Mouse (Mus musculus) cerebellum, postnatal 36 days (tissue): Measurements from ENCODE around the gene Zfp385b.

Experiments
- DNase-seq, 2 experiments: peaks; one replicate each; pipeline ENCODE4 v3.0.0; 2021 to 2022; ENCODE audit warnings: mixed read lengths in 2 of 2

Gene Zfp385b

DNA sequence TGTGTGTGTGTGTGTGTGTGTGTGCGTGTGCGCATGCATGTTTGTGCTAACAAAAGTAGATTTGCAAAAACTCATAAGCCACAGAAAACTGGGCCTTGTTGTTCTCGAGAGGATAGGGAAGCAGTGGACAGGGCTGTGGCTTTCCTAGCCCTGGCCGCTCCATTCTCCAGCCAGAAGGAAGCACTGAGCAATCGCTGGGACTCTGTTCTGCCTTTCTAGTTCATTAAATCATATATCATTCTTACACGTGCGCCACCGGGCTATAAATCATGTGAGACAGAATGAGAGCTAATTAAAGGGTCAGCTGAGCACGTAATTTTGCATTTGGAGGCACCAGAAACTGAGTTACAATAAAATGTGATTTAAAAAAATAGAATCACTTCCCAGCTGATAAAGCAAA is 29.1 kb downstream of the Zfp385b start:
- no peak for DNase-seq

DNA sequence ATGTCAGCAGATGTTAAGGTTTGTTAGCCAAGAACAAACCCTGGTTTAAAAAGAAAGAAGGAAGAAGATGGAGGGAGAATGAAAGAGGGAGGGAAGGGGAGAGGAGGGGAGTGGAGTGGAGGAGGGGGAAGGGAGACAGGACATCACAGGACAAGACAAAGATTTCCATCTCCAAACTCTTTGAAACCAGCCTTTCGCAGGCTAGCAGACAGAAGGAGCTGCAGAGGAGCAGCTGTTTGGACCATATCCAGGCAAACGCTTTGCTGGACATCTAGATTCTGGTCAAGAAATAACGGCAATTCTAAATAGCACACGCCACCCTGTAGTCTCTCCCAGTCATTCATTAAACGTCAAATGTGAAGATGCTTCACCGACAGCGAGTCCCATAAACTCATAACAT is 38.0 kb downstream of the Zfp385b start:
- DNase-seq = no peak

DNA sequence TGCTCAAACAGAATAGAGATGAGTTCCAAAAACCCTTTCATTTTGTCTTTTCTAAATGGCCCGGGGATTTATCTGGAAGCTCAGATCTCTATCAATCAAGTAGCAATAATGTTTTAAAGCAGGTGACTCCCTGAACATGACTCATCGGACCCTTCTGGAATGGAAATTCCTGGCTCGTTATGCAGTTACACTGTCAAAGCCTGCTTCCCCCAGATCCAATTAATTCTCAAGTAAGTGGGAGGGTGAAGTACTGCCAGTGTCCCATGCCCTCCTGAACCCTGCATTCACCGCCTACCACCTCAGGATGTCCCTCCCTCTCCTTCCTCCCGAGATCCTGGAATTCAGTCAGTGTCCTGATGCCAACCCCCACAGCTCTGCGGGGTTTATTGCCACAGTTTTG is 41.7 kb downstream of the Zfp385b start:
- no peak for DNase-seq

DNA sequence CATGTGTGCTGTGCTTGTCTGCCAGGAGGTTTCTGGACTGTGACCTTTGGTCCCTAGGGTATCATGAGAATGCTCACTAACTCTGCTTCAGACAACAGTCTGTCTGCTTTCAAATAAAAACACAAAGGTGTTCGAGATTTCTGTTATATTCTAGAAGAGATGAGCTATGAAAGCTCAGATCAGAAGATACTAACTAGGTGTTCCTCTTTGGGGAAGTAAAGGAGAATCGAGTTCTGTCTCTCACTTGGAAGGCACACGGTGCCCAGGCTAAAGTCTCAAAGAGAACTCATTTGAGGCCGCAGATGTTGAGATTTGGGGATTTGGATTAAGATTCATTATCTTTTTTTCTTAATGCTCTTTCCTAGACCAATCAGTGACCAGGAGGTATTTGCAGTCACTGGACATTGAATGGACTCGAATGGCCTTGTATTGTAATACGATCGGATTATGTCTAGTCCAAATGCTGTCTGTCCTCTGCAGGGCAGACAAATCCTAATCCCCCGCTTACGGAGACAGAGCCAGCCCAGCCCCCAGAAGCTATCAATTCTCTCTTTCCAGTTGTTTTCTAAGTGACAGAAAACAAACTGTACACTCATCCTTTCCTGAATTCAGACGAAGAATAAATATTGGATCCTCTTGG is 42.3 kb downstream of the Zfp385b start:
- DNase-seq = no peak

DNA sequence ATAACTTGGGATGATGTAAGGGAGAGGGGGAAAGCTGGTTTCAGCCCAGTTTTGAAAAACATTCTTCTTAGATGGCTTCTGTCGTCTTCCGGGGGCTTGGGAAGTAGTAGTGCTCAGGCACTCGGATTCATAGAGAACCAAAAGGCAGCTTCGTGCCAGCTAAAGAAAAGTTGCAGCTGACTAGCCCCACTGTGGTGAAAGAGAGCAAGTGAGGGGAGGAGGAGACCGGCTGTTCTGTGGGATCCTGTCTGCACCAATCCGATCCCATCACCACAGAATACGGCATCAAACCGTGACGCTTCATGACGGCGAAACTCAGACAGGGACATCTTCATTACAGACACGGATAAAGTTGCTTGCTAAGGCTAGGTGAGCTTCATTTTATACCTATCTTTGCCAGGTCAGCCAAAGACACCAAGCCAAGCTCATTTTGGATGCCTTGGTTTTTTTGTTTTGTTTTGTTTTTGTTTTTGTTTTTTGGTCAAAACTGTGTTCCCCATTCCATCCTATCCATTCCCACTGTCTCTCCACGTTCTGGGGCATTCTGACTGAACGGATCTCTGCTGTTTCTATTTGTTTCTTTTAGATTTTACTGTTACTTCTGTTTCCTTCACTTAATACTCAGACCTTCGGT is 44.1 kb downstream of the Zfp385b start:
- no peak for DNase-seq

DNA sequence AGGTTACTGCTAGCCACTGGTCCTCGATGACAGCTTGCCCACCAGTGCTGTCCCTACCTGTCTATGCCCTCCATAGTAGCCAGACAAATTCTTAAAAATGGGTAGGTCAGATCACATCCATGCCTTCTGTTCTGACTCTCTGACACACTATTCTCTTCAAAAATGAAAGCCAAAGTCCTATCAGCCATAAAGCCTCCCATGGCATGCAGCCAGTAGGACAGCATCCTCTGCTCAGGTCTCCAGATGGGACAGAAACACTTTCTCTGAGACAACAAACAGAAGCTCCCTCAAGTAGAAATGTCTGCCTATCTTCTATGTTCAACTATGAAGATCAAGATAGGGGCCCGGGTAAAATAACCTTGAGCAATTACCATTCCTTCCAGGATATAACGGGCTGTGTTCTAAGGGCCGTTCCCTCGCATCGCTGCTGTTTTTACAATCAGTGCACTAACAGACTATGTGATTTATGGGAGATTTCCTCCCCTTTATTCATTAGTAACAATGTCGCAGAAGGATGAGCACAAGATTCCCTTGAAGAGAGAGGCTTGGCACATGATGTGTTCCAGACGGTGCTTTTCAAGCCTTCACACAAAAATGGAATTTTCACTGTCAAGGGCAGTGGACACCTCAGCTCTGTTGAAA is 49.3 kb downstream of the Zfp385b start:
- peak; percentile 68 for DNase-seq

DNA sequence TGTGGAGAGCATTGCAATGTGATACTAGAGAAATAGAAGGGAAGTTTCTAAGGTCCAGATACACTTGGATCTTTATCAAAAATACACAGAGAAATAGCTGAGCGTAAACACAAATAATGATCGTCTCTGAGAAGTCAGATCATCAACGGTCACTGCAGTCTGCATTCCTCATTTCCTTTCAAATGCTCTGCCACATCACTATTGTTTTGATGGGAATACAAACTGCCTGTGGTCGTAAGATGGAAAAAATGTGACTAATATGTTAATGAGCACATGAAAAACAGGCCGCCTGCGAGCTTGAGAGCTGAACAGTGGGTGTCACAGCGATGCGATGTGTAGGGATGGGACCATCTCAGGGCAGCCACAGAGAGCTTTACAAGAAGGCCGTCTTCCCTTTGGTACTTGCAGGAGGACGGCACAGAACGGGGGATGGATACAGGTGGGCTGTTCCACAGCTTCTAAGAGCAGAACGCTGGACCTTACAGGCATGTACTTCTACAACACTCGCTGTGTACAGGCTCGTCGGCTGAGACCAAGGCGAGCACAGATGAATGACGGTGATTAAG is 51.0 kb downstream of the Zfp385b start:
- DNase-seq = no peak

DNA sequence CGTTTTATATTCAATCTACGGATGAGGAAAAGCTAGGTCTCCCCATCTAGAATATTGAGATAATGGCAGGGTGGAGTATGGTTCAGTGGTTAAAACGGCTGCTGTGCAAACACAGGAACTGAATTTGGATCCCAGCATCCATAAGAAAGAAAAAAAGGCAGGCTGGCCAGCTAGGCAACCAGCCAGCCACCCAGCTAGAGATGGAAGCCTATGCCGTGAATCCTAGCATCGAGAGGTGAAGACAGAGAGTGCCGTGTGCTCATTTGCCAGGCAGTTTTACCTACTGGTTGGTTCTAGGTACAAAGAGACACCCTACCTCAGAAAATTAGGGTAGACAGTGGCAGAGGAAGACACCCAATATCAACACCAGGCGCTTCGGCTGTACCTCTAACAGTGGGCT is 57.5 kb downstream of the Zfp385b start:
- DNase-seq = peak; percentile 71 to 74

DNA sequence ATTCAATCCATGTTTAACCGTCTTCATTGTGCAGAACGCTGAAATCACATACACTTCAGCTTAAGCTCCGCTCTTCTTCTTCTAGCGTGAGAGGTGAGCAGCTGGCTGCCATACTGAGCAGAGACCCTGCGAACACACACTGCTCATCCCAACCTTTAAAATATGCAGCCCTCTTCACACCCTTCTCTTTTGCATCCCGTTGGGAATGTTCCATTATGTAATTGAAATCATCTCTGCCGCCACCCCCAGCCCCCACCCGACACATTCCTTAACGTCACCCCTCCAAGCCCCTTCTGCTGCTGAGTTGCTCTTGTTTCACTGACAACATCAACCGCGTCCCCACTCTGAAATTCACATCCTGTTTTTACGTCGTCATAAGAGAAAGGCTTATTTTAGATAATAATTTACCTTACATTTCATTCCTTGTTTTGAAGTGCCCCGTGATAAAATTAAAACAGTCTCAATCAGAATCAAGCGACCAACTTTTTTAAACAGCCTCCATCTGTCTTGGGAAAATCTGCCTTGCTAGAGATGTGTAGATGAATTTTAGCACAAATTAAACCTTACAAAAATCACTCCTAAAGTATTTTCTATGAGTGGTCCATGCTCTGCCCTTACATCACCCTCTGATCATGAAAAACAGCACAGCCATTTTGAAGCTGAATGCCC is 60.9 kb downstream of the Zfp385b start:
- no peak for DNase-seq

DNA sequence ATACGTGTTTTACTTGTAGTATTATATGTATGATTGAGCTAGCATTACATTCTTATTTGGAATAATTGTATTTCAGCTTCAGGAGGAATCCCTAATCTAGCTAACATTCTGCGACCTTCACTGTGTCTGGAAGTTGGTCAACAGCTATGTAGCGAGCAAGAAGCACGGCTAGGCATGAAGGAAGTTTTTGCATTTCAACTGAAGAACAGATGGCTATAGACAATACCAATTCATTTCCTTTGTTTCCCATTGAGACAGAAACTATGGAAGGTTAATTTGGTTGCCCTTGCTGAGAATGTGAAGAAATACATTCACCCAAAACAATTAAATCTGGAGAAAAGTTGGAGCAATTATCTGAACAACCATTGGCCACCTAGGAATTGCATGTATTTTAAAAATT is 66.9 kb downstream of the Zfp385b start:
- DNase-seq = no peak

DNA sequence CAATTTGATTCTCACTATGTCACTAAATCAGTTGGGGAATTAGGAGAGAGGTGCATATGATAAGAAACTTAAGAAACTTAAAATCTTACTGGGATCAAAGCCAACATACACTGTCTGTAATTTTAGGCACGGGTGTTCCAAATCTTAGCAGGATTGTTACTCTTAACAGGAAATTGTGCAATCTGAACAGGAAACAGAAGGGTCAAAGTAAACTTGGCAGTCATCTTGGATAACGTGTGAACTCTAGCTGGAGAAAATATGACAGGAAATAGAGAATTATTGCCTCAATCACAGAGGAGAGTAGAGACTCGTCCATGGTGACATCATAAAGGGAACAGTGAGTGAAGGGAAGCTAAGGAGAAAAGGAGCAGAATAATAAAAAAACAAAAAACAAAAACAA is 69.8 kb downstream of the Zfp385b start:
- DNase-seq = no peak

DNA sequence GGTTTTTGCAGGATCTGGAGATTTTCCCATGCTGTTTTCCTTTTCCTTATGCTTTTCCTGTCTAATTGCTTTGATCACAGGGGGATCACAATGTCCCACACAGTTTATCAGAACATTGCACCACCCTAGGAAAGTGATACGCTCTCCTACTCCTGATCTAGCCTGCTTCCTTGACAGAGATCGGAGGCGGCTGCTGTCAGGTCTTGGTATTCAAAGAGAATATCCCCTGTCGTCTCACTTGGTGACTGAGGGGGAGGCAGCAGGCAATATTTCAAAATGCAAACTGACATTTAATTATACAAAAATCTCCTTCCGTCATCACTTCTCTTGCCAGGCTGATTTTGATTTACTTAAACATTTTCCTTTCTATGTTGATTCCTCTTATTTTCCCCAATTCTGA is 73.0 kb downstream of the Zfp385b start:
- no peak for DNase-seq

DNA sequence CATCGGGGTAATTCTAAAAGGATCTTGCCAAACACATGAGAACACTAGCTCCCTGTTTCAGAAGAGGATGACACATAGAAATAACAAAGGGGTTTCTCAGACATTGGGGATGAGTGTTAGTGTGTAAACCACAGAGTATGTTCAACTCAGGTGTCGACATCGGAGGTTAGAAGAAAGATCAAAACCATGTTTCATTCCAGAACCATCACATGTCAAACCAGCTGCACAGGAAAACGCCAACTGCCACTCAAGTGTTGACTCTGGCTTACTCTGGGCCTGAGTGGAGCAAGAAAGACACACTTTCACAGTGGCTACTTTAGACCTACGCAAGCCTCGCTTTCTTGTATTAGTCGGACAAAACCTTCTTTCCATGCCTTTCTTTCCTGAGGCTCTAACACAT is 74.2 kb downstream of the Zfp385b start:
- DNase-seq = no peak

DNA sequence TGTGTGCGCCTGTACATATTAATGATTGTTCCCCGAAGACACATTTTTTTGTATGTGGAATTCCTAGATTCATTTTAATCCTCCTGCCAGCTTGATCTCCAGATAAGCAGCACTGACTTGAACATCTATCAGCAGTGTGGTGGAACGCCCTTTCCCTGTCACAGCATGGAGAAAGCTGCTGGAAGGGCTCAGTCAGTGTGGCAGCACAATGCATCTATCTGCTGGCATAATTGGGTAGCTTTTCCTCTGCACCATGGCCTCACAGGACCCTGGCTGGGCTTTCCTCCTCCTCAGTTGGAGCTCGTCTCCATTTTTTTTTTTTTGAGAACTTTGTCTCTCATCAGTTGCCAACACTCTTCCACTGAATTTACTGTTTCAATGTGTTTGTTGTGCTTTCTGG is 77.1 kb downstream of the Zfp385b start:
- DNase-seq = no peak

DNA sequence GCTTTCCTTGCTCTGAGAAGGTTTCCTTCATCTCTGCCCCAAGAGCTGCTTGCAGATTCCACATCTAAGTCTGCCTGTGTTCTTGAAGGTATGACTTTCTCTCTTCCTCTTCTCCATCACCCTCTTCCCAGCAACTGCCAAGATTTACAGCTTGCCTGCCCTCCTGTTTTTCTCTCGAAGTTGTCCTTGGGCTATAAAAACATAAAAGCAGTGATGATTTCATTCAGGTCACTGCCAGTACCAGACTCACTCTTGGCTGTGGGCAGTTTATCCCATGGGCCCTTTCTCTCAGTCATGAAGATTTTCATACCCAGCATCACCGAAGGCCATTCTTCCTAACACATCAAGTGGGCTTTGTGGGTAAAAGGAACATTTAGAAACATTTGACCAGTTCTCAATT is 89.2 kb downstream of the Zfp385b start:
- no peak for DNase-seq

DNA sequence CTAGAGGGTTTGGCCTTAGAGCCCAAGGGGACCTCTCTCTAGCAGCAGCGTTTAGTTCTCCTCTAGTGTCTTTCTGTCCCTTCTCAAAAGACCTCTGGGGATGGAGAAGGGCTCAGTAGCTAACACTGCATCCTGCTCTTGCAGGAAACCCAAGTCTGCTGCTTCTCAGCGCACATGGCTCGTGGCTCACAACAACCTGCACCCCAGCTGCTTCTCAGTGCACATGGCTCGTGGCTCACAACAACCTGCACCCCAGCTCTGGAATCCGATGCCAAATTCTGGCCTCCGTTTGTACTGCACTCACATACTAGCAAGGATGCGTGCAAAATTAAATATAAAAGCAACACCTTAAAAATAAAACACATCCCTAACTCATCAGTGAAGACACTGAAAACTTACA is 92.6 kb downstream of the Zfp385b start:
- no peak for DNase-seq

DNA sequence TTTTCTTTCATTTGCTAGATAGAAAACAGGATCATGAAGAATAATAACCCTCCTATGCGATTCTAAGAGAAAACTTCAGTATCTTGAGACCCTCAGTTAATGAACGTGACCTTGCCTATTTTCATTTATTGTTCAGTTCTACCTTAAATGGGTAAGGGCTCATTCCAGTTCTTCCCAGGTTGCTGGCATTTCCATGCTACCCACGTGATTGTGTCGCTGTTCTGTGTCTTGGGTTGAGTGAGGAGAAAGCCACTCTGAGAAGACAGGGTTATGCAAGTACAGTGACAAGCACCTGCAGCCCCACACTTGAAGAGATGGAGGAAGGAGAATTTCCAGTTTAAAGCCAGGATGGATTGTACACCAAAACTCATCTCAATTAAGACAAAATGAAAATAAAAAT is 98.6 kb downstream of the Zfp385b start:
- no peak for DNase-seq

DNA sequence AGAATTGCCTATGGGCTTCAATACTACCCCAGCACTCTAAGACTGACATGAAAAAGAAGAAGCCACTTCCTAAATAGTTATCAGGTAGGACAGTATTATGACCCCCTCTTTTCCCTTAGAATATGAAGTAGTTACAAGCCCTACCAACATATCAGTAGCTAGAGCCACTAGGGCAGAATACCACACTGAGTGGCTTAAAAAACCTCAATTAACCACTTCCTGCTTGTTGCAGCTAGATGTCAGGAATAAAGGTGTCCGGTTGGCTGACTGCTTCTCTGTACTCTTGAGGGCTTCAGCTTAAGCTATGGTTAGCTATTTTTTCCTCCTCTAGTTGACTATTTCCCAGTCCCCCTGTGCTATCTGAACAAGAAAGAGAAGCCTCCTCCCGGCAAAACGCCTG is 103.1 kb downstream of the Zfp385b start:
- no peak for DNase-seq

DNA sequence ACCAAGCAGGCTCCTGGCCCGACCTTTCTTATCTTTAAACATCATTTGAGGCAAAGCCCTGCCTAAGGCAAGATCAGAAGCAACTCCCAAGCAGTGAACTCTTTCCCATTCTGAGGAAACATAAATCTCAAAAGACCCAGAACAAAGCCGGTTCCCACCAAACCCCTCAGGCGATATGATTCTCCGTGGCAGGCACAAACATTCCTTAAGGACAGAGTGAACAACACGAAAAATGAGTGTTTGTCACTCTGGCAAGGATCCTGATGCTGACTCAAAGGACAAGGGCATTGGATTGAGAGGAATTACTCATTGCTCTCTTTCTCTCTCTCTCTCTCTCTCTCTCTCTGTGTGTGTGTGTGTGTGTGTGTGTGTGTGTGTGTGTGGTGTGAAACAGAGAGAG is 105.6 kb downstream of the Zfp385b start:
- DNase-seq = no peak

DNA sequence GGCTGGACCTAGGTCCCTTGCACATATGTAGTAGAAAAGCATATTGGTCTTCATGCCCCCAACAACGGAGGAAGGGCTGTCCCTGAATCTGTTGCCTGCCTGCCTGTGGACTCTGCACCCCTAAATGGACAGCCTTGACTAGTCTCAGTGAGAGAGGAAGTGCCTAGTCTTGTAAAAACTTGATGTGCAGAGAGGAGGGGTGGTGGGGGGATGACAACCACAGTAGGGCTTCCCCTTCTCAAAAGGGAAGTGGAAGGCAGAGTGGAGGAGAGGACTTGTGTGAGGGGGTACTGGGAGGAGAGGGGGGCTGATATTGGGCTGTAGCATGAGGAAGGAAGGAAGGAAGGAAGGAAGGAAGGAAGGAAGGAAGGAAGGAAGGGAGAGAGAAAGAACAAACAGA is 107.7 kb downstream of the Zfp385b start:
- peak in 1 of 2 experiments; percentile 1 for DNase-seq

DNA sequence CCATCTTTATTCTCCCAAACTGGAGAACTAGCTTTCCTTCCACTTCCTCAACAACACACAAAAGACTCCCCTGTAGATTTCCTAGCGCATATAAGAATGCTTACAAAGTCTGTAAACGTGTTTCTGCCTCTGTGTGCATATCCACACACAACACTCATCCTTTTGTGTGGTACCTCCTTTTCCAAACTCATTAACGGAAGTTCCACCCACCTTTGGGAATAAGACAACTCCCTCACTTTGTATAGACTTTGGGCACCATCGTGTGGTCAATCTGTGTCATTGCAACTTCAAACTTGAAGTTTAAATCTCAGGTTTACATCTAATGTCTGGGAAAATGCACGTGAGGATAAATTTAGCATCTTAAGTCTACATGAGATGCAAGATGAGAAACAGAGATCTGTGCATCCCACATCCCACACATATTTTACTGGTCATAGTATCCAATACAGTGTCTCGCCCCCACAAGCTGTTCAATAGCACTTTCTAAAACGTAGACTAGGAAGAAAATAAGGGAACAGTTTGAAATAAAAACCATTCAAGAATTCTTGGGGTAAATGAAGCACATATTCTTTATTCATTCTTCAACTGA is 110.1 kb downstream of the Zfp385b start:
- peak; percentile 20 to 39 for DNase-seq

DNA sequence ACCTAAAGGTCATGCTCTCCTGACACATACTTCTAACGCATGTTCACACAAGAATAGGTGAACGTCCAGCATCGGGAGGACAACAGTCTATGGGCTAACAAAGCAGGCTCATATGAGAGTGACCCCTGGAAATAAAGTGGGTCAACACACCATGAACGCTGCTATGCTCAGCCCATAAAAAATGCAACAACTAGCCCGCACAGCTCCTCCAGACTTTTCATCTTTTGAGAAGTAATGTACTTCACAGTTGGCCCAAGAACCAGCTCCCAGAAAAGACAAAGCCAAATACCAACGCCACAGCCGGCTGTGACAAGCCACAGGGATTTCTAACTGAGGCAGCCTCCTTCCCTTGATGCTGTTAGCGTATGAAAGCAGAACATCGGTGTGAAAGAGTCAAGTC is 112.3 kb downstream of the Zfp385b start:
- DNase-seq = no peak

DNA sequence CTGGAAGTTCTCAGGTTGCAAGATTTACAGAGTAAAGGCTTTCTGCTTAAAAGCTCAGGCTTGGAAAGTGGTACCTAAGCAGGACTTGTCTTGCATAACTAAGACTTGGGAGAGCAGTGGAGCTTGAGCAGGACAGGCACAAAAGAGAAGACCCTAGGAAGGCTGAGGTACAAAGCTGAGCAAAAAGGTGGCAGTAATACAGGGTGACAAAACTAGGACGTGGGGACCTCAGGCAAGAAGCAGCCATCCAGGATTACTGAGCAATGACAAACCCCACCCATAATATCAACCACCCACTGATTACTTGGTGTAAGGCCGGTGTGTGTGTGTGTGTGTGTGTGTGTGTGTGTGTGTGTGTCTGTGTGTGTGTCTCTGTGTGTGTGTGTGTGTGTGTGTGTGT is 114.0 kb downstream of the Zfp385b start:
- DNase-seq = no peak
